Mouse (Mus musculus) lung, postnatal 10 days (tissue): ENCODE measurements around the gene Prkcg.

Experiments used
- DNase-seq: peaks from one replicate; pipeline ENCODE4 v3.0.0; 2021

Prkcg gene

GRCm38 (mm10) chr7:3327961-3328360, 39.0 kb downstream of the Prkcg start:
- peak; percentile 17 for DNase-seq

- peak; percentile 81 for DNase-seq
Measured at GRCm38 (mm10) chr7:3329776-3330546, 41.0 kb downstream of the Prkcg start.

- DNase-seq, result no peak
Measured at GRCm38 (mm10) chr7:3331171-3331570, 42.2 kb downstream of the Prkcg start.

- peak; percentile 73 for DNase-seq
Measured at GRCm38 (mm10) chr7:3331581-3332223, 42.7 kb downstream of the Prkcg start.

GRCm38 (mm10) chr7:3332224-3332615, 43.2 kb downstream of the Prkcg start:
- no peak for DNase-seq

GRCm38 (mm10) chr7:3332619-3333521, 43.9 kb downstream of the Prkcg start, which contains the start of gene Cacng7:
Gene Cacng7 (plus strand): TSS chr7:3332955.
- peak; percentile 27 for DNase-seq

- DNase-seq, result no peak
Measured at GRCm38 (mm10) chr7:3333542-3333941, 44.6 kb downstream of the Prkcg start.

- no peak for DNase-seq
Measured at GRCm38 (mm10) chr7:3336412-3336811, 47.4 kb downstream of the Prkcg start.

- DNase-seq, result no peak
Measured at GRCm38 (mm10) chr7:3338286-3338935, 49.4 kb downstream of the Prkcg start.

GRCm38 (mm10) chr7:3339010-3339409, 50.0 kb downstream of the Prkcg start:
- no peak for DNase-seq

GRCm38 (mm10) chr7:3343861-3344260, 54.9 kb downstream of the Prkcg start:
- DNase-seq, result no peak

GRCm38 (mm10) chr7:3345301-3345700, 56.3 kb downstream of the Prkcg start:
- no peak for DNase-seq

- no peak for DNase-seq
Measured at GRCm38 (mm10) chr7:3347366-3348287, 58.6 kb downstream of the Prkcg start.

- DNase-seq, result no peak
Measured at GRCm38 (mm10) chr7:3348326-3348725, 59.3 kb downstream of the Prkcg start.

- no peak for DNase-seq
Measured at GRCm38 (mm10) chr7:3349775-3350174, 60.8 kb downstream of the Prkcg start.

GRCm38 (mm10) chr7:3351536-3351935, 62.6 kb downstream of the Prkcg start:
- DNase-seq, result no peak

- DNase-seq, result no peak
Measured at GRCm38 (mm10) chr7:3354850-3355249, 65.9 kb downstream of the Prkcg start.

GRCm38 (mm10) chr7:3360678-3361077, 71.7 kb downstream of the Prkcg start:
- no peak for DNase-seq

- no peak for DNase-seq
Measured at GRCm38 (mm10) chr7:3365547-3366279, 76.7 kb downstream of the Prkcg start.

- DNase-seq, result no peak
Measured at GRCm38 (mm10) chr7:3366705-3367516, 77.9 kb downstream of the Prkcg start.
